Mouse (Mus musculus) spleen, adult 18-20 months (tissue): Measurements from ENCODE around the gene Rhod.
A peak's percentile ranks its signal among the peaks of the same experiment; 100 is the strongest.

ENCODE experiments used
- DNase-seq, 2 experiments: peaks; one replicate each; pipeline ENCODE4 v3.0.0; 2022; ENCODE audit warnings: mixed read lengths in 2 of 2

Rhod gene

GRCm38 (mm10) chr19:4449230-4449629 lies 10.0 kb upstream of the Rhod start:
- no peak for DNase-seq

DNA sequence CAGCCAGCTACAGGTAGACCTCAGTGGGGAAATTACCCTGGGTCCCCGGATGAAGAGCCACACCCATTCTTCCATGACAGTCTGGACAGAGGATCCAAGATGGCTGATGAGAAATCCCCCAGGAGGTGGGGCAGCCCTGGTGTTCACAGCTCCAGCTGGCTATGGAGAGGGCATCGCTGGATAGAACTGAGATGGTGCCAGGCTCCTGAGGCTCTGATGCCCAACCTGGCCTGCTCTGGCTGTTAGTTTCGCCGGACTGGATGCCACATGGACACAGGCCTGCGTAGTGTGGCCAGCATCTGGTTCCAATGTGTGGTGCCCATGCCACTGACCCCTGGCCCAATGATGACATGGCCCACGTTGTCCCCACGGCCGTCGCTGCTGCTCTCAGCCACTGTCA lies 8.2 kb upstream of the Rhod start:
- no peak for DNase-seq

DNA sequence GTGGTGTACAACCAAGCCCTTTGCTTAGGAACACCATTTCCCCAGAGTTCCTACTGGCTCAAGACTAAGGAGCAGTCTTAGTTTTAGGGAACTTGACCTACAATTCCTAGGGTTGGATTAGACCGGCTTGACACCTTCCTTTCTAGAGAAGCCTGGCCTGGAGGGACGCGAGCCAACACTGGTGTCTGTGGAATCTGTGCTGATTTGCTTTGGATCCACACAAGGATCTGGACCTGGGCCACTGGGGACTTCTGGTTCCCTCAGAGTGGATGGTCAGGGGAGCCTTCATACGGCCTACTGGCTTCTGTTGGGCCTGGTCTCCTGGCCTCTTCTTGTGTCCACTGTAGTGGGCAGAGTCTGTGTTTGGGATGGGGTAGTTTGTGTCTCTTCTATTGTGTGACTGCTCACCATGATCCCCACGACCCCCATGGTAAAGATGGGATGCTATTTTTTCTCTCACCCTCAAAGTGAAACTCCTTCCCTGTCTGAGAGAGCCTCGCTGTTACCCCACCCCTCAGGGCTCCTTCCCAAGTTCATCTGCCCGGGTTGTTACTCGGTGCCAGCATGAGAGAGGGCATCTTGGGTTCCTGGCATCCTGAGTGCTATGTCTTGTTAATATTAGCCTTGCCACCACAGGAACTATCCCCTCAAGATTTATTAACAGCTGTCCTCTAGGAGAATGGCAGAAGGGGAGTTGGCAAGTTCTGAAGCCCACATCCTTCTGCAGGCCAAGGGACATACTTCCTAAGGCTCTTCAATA lies 7.6 kb upstream of the Rhod start:
- no peak for DNase-seq

- peak; percentile 27 to 72 for DNase-seq
These were observed 3.2 kb upstream of the Rhod start for GRCm38 (mm10) chr19:4442408-4442807.

- DNase-seq, result no peak
These were observed 2.5 kb upstream of the Rhod start for GRCm38 (mm10) chr19:4441621-4442161.

- peak in 1 of 2 experiments; percentile 65 for DNase-seq
These were observed 1.9 kb upstream of the Rhod start for GRCm38 (mm10) chr19:4441090-4441591.

GRCm38 (mm10) chr19:4440222-4440621 lies 990 bp upstream of the Rhod start:
- DNase-seq, result no peak

- DNase-seq, result no peak
These were observed 456 bp downstream of the Rhod start for GRCm38 (mm10) chr19:4438791-4439160.

DNA sequence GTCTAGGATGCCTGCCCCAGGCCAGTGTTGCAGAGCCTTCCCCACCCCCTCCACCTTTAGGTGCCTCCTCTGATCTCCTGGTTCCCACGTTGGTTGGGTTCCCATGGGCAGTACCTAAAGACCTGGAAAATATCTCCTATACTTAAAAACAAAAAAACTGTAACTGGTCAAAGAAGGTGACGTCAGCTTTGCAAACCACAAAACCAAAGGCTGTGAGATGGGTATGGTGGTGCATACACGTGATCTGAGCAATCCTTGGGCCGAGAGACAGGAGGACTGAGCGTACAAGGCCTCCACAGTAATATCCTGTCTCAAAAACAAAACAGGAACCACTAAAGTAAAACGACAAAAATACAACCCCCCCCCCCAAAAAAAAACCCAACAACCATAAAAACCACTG lies 1.3 kb downstream of the Rhod start:
- DNase-seq, result no peak

DNA sequence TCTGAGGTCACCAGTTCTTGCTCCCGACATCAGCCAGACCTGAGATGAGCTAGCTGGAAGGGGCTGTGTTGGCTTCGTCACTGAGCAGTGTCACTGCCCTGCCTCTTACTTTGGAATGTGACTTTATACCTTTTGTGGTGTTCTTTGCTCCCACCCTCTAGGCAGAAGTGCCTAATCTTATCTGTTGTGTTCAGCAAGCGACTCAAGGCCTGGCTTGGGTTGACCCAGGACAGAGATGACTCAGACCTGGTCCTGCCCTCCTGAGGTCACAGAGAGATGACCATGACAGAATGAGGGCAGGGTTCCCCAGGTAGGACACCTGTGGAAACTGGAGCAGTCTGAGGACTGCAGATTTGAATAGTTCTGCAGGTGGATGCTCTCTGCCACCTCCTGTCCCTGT lies 3.0 kb downstream of the Rhod start:
- DNase-seq, result no peak

DNA sequence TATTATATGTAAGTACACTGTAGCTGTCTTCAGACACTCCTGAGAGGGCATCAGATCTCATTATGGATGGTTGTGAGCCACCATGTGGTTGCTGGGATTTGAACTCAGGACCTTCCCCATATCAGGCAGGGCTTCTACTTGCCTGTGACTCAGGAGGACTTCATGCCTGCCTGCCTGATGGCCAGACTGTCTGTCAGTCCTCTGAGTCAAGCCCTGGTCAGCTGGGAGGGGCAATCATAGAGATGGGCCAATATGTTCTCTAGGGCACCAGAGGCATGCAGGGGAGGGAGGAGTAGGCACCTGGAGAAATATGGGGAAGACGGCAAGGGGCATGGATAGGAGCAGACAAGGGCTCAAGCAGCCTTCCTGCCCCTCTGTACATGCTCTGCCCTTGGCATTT lies 4.2 kb downstream of the Rhod start:
- no peak for DNase-seq

DNA sequence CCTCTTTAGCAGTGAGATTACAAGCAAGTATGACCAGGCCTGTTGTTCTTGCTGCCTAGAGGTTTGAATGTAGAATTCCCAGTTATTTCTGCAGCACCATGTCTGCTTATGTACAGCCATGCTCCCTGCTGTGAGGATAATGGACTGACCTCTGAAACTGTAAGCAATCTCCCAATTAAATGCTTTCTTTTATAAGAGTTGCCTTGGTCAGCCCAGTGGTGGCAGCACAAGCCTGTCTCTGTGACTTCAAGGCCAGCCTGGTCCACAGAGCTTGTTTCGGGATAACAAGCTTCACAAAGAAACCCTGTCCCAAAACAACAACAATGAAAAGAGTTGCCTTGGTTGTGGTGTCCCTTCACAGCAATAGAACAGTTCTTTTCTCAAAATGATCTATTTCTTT lies 5.5 kb downstream of the Rhod start:
- no peak for DNase-seq

DNA sequence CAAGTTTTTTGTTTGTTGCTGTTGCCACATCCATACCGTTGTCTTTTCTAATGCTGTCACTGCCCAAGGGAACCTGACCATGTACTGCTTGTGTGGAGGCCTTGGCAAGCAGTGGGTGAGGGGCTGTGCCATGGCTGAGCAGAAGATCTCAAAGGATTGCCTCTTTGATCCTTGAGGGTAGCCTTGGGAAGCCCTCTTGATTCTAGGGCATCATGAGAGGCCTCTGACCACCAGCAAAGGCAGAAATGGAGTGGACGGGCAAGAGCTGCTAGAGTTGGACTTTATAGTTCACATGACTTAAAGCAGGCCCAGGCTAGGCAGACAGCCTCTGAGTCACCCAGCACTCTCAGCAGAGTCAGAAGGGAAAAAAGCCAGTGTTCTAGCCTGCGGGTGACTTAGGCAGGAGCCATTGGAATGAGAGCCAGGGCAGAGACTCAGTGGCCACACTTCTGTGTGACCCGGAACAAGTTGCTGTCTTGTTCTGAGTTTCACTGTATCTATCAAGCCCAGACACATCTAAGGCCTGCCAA lies 9.1 kb downstream of the Rhod start:
- DNase-seq, result no peak

- no peak for DNase-seq
These were observed 13.4 kb downstream of the Rhod start for GRCm38 (mm10) chr19:4425610-4426366.

- no peak for DNase-seq
These were observed 16.2 kb downstream of the Rhod start for GRCm38 (mm10) chr19:4423021-4423420.

DNA sequence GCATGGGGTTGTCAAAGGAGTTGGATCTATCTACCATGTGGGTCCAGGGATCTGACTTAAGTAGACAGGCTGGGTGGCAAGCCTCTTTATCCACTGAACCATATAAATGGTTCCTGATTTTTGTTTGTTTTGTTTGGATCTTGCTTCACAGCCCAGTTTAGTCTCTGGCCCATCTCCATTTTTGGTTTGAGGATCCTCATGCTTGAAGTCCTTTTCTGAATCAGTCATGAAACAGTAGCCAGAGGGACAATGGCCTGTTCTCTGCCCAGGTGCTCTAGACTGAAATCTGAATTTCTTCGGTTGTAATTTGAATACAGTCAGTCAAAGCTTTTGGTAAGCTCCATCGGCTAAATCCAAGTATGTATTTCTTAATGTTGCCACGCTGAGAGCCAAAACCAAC lies 16.7 kb downstream of the Rhod start:
- DNase-seq, result no peak

DNA sequence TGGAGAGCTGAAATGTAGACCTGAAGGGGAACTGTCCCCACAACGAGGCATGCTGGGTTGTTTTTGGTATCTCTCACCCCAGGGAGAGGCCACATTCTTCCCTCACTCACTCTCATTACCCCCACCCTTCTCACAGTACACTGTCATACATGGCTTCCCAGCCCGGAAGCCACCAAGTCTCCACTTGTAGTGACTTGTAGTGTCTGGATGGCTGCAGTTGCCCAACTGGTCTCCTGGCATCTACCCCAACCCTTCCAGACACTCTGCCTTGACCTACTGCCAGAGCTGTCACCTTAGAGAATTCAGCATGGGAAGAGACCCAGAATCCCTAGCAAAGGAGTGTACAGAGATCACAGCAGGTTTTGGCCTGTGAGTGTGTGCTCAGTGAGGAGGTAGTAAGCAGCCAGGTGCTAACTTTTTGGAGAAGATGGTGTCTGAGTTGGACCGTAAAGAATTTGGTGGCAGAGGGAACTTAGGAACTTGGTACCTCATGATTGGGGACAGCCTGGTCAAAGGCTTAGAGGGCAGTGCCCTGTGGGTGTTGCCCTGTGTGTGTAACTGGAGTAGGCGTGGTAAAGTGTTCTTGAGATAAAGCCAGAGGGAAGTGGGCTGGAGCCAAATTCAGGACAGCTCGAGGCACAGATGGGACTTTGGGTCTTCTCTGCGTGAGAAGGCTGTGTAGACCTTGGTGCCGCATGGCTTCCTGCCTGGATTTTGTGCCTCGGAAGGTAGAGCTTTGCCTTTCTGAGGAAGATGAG lies 18.9 kb downstream of the Rhod start:
- no peak for DNase-seq

DNA sequence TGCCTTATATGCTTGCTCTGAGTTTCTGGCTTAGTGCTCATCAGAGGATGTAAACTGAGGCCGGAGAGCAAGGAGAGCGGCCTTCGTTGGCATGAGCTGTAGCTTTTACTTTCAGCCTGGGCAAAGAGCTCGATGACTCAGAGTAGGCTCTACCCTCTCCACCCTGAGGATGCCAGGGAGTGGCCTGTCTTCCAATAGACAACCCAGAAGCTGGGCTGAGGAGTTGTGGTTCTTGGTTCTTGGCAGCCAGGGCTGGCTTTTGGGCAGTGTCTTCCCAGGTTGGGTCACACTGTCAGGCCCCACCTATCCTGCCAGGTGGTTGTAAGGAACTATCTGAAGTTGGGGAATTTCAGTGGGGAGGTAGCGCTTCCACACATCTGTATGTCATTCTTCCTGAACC lies 19.5 kb downstream of the Rhod start:
- no peak for DNase-seq

DNA sequence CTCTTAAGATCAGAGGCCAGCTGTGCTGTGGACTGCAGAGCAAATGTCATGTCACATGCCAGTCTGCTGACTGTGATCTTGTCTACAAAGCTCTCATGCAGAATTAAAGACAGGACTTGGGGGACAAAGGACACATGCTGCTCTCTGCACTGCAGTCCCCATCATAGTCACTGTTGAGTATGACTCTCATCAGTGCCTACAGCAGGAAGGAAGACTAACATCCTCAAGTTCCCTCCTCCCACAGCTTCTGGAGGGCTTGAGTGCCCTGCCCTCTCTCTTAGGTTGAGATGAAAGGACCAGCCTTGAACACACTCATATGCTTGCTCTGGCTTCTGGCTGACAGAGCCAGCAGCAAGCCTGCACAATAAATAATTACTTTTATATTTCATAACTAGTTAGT lies 21.5 kb downstream of the Rhod start:
- DNase-seq, result no peak

GRCm38 (mm10) chr19:4417183-4417582 lies 22.0 kb downstream of the Rhod start:
- DNase-seq, result peak; percentile 38 to 79

GRCm38 (mm10) chr19:4414631-4415030 lies 24.6 kb downstream of the Rhod start:
- DNase-seq, result no peak

DNA sequence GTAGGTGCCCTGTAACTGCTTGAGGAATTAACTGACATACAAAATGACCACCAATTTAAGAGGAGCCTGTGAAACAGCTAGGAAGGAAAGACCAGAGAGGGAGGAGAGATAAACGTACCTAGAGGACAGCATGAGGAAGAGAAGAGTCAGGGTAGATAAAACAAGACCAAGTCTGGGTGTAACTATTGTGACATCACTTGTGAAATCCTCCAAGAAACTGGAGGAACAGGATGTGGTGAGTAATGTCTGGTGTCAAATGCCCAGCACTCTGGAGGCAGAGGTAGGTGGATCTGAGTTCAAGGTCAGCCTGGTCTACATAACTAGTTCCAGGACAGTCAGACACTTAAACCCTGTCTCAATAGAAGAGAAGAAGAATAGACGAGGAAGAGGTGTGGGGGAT lies 30.2 kb downstream of the Rhod start:
- DNase-seq, result no peak

DNA sequence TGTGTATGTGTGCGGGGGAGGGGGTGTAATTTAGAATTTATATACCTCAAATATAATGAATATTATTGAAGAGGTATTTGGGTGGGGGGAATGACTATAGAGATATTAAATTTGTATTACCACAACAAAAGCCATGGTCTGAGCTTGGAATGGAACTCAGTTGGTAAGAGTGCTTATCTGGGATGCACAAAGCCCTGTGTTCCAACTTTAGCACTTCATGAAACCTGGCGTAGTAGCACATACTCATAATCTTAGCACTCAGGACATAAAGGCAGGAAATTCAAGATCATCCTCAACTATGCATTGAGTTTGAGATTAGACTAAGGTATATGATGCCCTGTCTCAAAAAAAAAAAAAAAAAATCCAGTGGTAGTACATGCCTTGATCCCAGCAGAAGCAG lies 34.4 kb downstream of the Rhod start:
- no peak for DNase-seq
